Mouse (Mus musculus) kidney, embryonic 15.5 days (tissue): Measurements from ENCODE around the gene Adamts7. TPM values are rescaled to one million over a fixed set of nuclear protein-coding genes. Genes with fewer than 3 reads are reported as not detected.

Source experiments
- ATAC-seq: fragments of 200-750 bp; cut with Nextera tagmentation; replicated peaks from 2 replicates; pipeline ENCODE4 v1.8.0; 2017; ENCODE audit warnings: moderate TSS enrichment; ENCODE audit not compliant: low FRiP score
- H3K27ac ChIP-seq: fragments of 300-500 bp; sonication (generic); 2 replicates; pipeline ENCODE4 v1.5.1; 2015; ENCODE audit warnings: mild to moderate bottlenecking, inconsistent platforms
- H3K27me3 ChIP-seq: fragments of 300-500 bp; sonication (generic); 2 replicates; pipeline ENCODE4 v1.6.1; 2015; ENCODE audit warnings: inconsistent platforms
- H3K36me3 ChIP-seq: fragments of 300-500 bp; sonication (generic); 2 replicates; pipeline ENCODE4 v1.6.1; 2015; ENCODE audit warnings: inconsistent platforms
- H3K4me1 ChIP-seq: fragments of 300-500 bp; sonication (generic); 2 replicates; pipeline ENCODE4 v1.6.1; 2015; ENCODE audit warnings: inconsistent platforms
- H3K4me2 ChIP-seq: fragments of 300-500 bp; sonication (generic); 2 replicates; pipeline ENCODE4 v1.6.1; 2015; ENCODE audit warnings: moderate library complexity, mild to moderate bottlenecking, inconsistent platforms
- H3K4me3 ChIP-seq: fragments of 300-500 bp; sonication (generic); replicated peaks from 2 replicates; pipeline ENCODE4 v1.5.1; 2015; ENCODE audit warnings: mild to moderate bottlenecking, inconsistent platforms
- H3K9ac ChIP-seq: fragments of 300-500 bp; sonication (generic); 2 replicates; pipeline ENCODE4 v1.6.1; 2015; ENCODE audit warnings: mild to moderate bottlenecking, inconsistent platforms
- H3K9me3 ChIP-seq: fragments of 300-500 bp; sonication (generic); replicated peaks from 2 replicates; pipeline ENCODE4 v1.6.1; 2016; ENCODE audit warnings: inconsistent platforms
- WGBS: fragments of 180-500 bp; shearing (Covaris S2); methylation state at CpG from one replicate; pipeline ENCODE4 v1.1.7; 2015; ENCODE audit warnings: mixed read lengths; 5-methylcytosine and 5-hydroxymethylcytosine counted together
- polyA plus RNA-seq: library from polyadenylated mRNA; unstranded; fragments of >200 nt; fragmentation: Nextera tagmentation; extraction: Ambion mirVana; gene quantifications from 2 replicates; pipeline ENCODE4 v1.2.1, GENCODE M21; 2015

Adamts7 gene
- 13.3 and 14.9 TPM in 2 replicates for polyA plus RNA-seq

GRCm38 (mm10) chr9:90162926-90163748 is at the start of gene Adamts7:
Gene Adamts7, plus strand, starts transcription at chr9:90163069.
- WGBS, result under 1% methylated on average over 52 of the region's 60 CpGs
- Histone ChIP-seq H3K4me2 (peak within 1 kb of the TSS; percentile 92), H3K4me1 (peaks cover 17% of the 10 kb centered on the region), H3K27ac (peak within 1 kb of the TSS; percentile 67), H3K4me3 (peak within 1 kb of the TSS; percentile 64), H3K9ac (peak within 1 kb of the TSS; percentile 59), H3K36me3 (no peaks in the 10 kb centered on the region), H3K27me3 (0 out of 2 replicates have a peak, but pooled peaks cover 4% of the 10 kb centered on the region), H3K9me3 (no peaks in the 10 kb centered on the region)
- peak; percentile 80 for ATAC-seq

GRCm38 (mm10) chr9:90113151-90113550 is 49.7 kb upstream of the Adamts7 start:
- Histone ChIP-seq H3K36me3 (peaks cover 14% of the 10 kb centered on the region), H3K27ac (peak overlapping the region; percentile 99), H3K4me1 (peaks cover 15% of the 10 kb centered on the region), H3K9me3 (no peaks in the 10 kb centered on the region), H3K27me3 (peaks cover 6% of the 10 kb centered on the region; the same call in 1 of the 2 replicates), H3K4me3 (peak overlapping the region; percentile 85), H3K9ac (peak overlapping the region; percentile 95), H3K4me2 (peak overlapping the region; percentile 78)
- WGBS, result 1% methylated on average over 13 of the region's 13 CpGs
- no peak for ATAC-seq

GRCm38 (mm10) chr9:90113651-90114566 is 49.0 kb upstream of the Adamts7 start:
- Histone ChIP-seq H3K4me2 (peak overlapping the region; percentile 78), H3K9me3 (no peaks in the 10 kb centered on the region), H3K9ac (peak overlapping the region; percentile 95), H3K4me3 (peak overlapping the region; percentile 85), H3K4me1 (peaks cover 15% of the 10 kb centered on the region), H3K27me3 (peaks cover 6% of the 10 kb centered on the region; the same call in 1 of the 2 replicates), H3K36me3 (peaks cover 7% of the 10 kb centered on the region), H3K27ac (peak overlapping the region; percentile 99)
- under 1% methylated on average over 82 of the region's 82 CpGs for WGBS
- ATAC-seq, result peak; percentile 78

- H3K27me3 ChIP-seq, result peaks cover 6% of the 10 kb centered on the region; the same call in 1 of the 2 replicates
Measured at GRCm38 (mm10) chr9:90114567-90115307, 48.1 kb upstream of the Adamts7 start, which contains the start of gene Morf4l1. Gene Morf4l1, minus strand, starts transcription at chr9:90114774.

GRCm38 (mm10) chr9:90115308-90115700 is 47.6 kb upstream of the Adamts7 start:
- 0 out of 2 replicates have a peak overlapping the region, but pooled peaks have one; percentile 32 for H3K27ac ChIP-seq
- no peaks in the 10 kb centered on the region for H3K9me3 ChIP-seq
- peak overlapping the region; percentile 86 for H3K4me2 ChIP-seq
- H3K27me3 ChIP-seq, result peaks cover 6% of the 10 kb centered on the region; the same call in 1 of the 2 replicates
- peaks cover 15% of the 10 kb centered on the region for H3K4me1 ChIP-seq
- ATAC-seq, result no peak
- H3K36me3 ChIP-seq, result no peaks in the 10 kb centered on the region
- H3K9ac ChIP-seq, result no peak overlapping the region
- peak overlapping the region; percentile 85 for H3K4me3 ChIP-seq

More at GRCm38 (mm10) chr9:90114567-90115307, 48.1 kb upstream of the Adamts7 start, which contains the start of gene Morf4l1:
- ATAC-seq, result peak; percentile 98
- Histone ChIP-seq H3K4me3 (peak within 1 kb of the TSS; percentile 85), H3K36me3 (no peaks in the 10 kb centered on the region), H3K4me2 (peak within 1 kb of the TSS; percentile 86), H3K4me1 (peaks cover 15% of the 10 kb centered on the region), H3K9me3 (no peaks in the 10 kb centered on the region), H3K27ac (peak within 1 kb of the TSS; percentile 99), H3K9ac (peak within 1 kb of the TSS; percentile 95)
- 1% methylated on average over 39 of the region's 40 CpGs for WGBS

- H3K9ac ChIP-seq, result no peak overlapping the region
- no peak overlapping the region for H3K4me3 ChIP-seq
- no peaks in the 10 kb centered on the region for H3K9me3 ChIP-seq
- no peak overlapping the region for H3K4me2 ChIP-seq
- H3K27ac ChIP-seq, result no peak overlapping the region
- peaks cover 6% of the 10 kb centered on the region; the same call in 1 of the 2 replicates for H3K27me3 ChIP-seq
- no peaks in the 10 kb centered on the region for H3K36me3 ChIP-seq
- peaks cover 8% of the 10 kb centered on the region for H3K4me1 ChIP-seq
- ATAC-seq, result no peak
Measured at GRCm38 (mm10) chr9:90117234-90117633, 45.6 kb upstream of the Adamts7 start.

GRCm38 (mm10) chr9:90122246-90122740 is 40.6 kb upstream of the Adamts7 start:
- H3K27ac ChIP-seq, result no peak overlapping the region
- WGBS, result 75% methylated on average over 4 of the region's 4 CpGs

GRCm38 (mm10) chr9:90124156-90124872 is 38.6 kb upstream of the Adamts7 start:
- Histone ChIP-seq H3K36me3 (no peaks in the 10 kb centered on the region), H3K4me2 (no peak overlapping the region), H3K4me1 (peaks cover 14% of the 10 kb centered on the region; the same call in 1 of the 2 replicates), H3K27ac (no peak overlapping the region), H3K27me3 (0 out of 2 replicates have a peak, but pooled peaks cover 9% of the 10 kb centered on the region), H3K9ac (no peak overlapping the region), H3K9me3 (no peaks in the 10 kb centered on the region), H3K4me3 (no peak overlapping the region)
- WGBS, result 33% methylated on average over 11 of the region's 11 CpGs
- peak; percentile 46; the same call in 1 of the 2 replicates for ATAC-seq

More at GRCm38 (mm10) chr9:90122246-90122740, 40.6 kb upstream of the Adamts7 start:
- Histone ChIP-seq H3K4me3 (no peak overlapping the region), H3K9me3 (no peaks in the 10 kb centered on the region), H3K9ac (no peak overlapping the region), H3K4me2 (no peak overlapping the region), H3K4me1 (peaks cover 14% of the 10 kb centered on the region; the same call in 1 of the 2 replicates), H3K36me3 (no peaks in the 10 kb centered on the region), H3K27me3 (peaks cover 11% of the 10 kb centered on the region; the same call in 1 of the 2 replicates)
- ATAC-seq, result no peak

GRCm38 (mm10) chr9:90124873-90125245 is 38.0 kb upstream of the Adamts7 start:
- Histone ChIP-seq H3K4me3 (no peak overlapping the region), H3K4me1 (peaks cover 14% of the 10 kb centered on the region; the same call in 1 of the 2 replicates), H3K27me3 (0 out of 2 replicates have a peak, but pooled peaks cover 9% of the 10 kb centered on the region), H3K4me2 (no peak overlapping the region), H3K36me3 (no peaks in the 10 kb centered on the region), H3K9ac (no peak overlapping the region), H3K27ac (no peak overlapping the region), H3K9me3 (no peaks in the 10 kb centered on the region)
- no peak for ATAC-seq
- WGBS, result 46% methylated on average over 8 of the region's 8 CpGs

GRCm38 (mm10) chr9:90125416-90126099 is 37.3 kb upstream of the Adamts7 start:
- 17% methylated on average over 7 of the region's 7 CpGs for WGBS
- Histone ChIP-seq H3K4me1 (peaks cover 14% of the 10 kb centered on the region; the same call in 1 of the 2 replicates), H3K9me3 (no peaks in the 10 kb centered on the region), H3K4me2 (peak overlapping the region; percentile 58), H3K36me3 (no peaks in the 10 kb centered on the region), H3K27me3 (0 out of 2 replicates have a peak, but pooled peaks cover 9% of the 10 kb centered on the region), H3K4me3 (peak overlapping the region; percentile 38), H3K27ac (no peak overlapping the region), H3K9ac (peak overlapping the region; percentile 21; the same call in 1 of the 2 replicates)
- ATAC-seq, result no peak
